In the genomic region with DNA sequence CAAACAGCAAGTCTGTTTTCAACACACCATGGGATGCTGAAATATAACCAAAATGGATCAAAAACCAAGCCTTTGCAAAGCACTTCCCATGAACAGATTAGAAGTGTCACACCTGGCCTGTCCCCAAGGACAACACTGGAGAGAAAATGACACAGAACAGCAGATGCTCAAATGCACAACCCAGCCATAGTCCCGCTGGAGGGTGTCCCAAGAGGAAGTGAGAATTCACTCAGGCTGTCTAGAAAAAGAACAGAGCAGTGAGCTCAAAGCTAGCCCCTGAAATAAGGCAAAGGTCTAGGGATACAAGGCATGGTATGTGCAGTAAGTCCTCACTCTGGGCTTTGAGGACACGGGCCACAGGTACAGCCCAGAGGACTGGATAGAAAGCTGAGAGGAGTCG, we compare ENCODE assay signal across 16 mouse cellular contexts. TPM values are rescaled to one million over a fixed set of nuclear protein-coding genes. Genes with fewer than 3 reads are reported as not detected.
"Had no signal": no experiment of that assay in that cellular context is flagged by ENCODE, and none has a peak within 500 bp of the region (broad histone marks: within the 10 kb centered on the region; RNA-seq: fewer than 3 reads in every experiment).

No protein-coding gene starts in this region.

- H3K27ac ChIP-seq: limb, embryonic 10.5 days; liver, embryonic 15.5 days; midbrain, embryonic 10.5 days; neural tube, embryonic 15.5 days had no signal

- DNase-seq: kidney, adult 8-10 months; kidney, postnatal 25 days; lung, adult 2 months; midbrain, embryonic 14.5 days; thymus, adult 18-20 months; thymus, postnatal 14 days had no signal

- H3K27me3 ChIP-seq: liver, embryonic 15.5 days; neural tube, embryonic 15.5 days had no signal

- H3K4me3 ChIP-seq: limb, embryonic 10.5 days; liver, embryonic 15.5 days; midbrain, embryonic 10.5 days; myocyte; neural tube, embryonic 15.5 days had no signal

- H3K4me2 ChIP-seq: liver, embryonic 11.5 days; liver, embryonic 15.5 days; neural tube, embryonic 15.5 days had no signal

- H3K9me3 ChIP-seq: limb, embryonic 10.5 days; liver, embryonic 15.5 days; midbrain, embryonic 10.5 days; neural tube, embryonic 15.5 days had no signal

- ATAC-seq: lung, postnatal 0 days had no signal

- H3K9ac ChIP-seq: liver, embryonic 15.5 days; neural tube, embryonic 15.5 days had no signal

RNA-seq across cellular contexts. Expression of gene Prss27, which starts 31.6 kb away (rescaled TPM):
- total RNA-seq: layer of hippocampus, postnatal 10 days; left cerebral cortex, postnatal 10 days; megakaryocyte, adult 5-6 weeks had no signal
- polyA plus RNA-seq: limb, embryonic 10.5 days; liver, embryonic 11.5 days; liver, embryonic 15.5 days; midbrain, embryonic 10.5 days had no signal
